Mouse (Mus musculus): ENCODE measurements around the gene Olfr706. TPM values are rescaled to one million over a fixed set of nuclear protein-coding genes. Genes with fewer than 3 reads are reported as not detected.
"Not testable (repeated sequence)": the region's sequence is repeated elsewhere in the genome, so short reads cannot be mapped to it uniquely, and the experiment has no call there.

The Olfr706 gene
- polyA plus RNA-seq (2014; fragmentation: Nextera tagmentation; extraction: Ambion mirVana), result not detected in 2 replicates

DNA sequence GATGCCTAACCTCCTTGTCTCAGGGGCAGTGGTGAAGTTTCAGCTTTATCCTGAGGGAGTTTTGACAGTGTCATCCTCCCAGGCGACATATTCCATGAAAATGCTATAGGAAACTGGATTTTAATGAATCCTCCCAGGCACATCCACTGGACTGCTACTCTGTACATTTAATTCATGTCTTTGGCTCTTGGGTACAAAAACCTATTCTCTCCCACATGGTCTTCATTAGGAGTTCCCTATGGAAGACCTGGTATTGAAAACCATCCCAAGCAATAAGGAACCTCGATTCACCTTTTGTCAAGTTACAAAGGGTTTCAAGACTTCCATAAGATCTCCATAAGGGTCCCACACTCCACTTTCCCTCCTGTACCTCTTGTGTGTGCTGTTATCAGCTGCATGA is at the start of gene Olfr706:
Gene Olfr706, minus strand, starts transcription at position 101 of the 400 bp plus-strand sequence.
- DNase-seq (ENCODE audit: low spot score), result no peak
- H3K9ac ChIP-seq, result no peak within 1 kb of the TSS
- H3K27me3 ChIP-seq (ENCODE audit: control insufficient read depth, insufficient read depth, low read length), result no peaks in the 10 kb centered on the region
- H3K27ac ChIP-seq, result no peak within 1 kb of the TSS
- no peak within 1 kb of the TSS for H3K4me2 ChIP-seq (replicated peaks)
- no peaks in the 10 kb centered on the region for H3K36me3 ChIP-seq (replicated peaks; ENCODE audit: control insufficient read depth, insufficient read depth)
- 91% methylated on average over 2 of the region's 2 CpGs for WGBS
- H3K9me3 ChIP-seq (ENCODE audit: control insufficient read depth, low read length), result no peaks in the 10 kb centered on the region
- no peaks in the 10 kb centered on the region for H3K4me1 ChIP-seq (replicated peaks; ENCODE audit: control insufficient read depth, insufficient read depth, low read length)
- ATAC-seq (ENCODE audit: low FRiP score), result no peak
- H3K4me3 ChIP-seq (replicated peaks; ENCODE audit: low read length), result no peak within 1 kb of the TSS

DNA sequence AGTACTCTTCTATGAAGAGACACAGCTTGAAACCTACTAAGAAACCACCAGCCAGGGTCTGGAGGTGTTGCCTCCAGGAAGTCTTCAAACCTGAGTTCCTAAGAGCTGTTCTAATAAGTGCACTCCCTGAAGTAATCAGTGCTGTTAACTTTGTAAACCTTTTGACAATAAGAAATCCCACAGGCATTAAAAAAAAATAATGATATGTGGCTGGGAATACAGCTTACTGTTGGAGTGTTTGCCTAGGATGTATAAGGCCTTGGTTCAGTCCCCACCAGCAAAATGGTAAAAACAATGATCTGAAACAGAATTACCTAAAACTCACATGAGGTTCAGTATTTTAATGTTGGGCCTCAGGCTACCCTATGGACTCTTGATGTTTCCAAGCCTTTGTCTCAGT is 44.2 kb upstream of the Olfr706 start, which contains the start of gene Olfr709-ps1:
Gene Olfr709-ps1, minus strand, starts transcription at position 101 of the 400 bp plus-strand sequence.
- Histone ChIP-seq H3K4me1 (replicated peaks; ENCODE audit: control insufficient read depth, insufficient read depth, low read length) (no peaks in the 10 kb centered on the region), H3K9ac (no peak within 1 kb of the TSS), H3K27ac (no peak within 1 kb of the TSS), H3K4me2 (replicated peaks) (no peak within 1 kb of the TSS), H3K9me3 (ENCODE audit: control insufficient read depth, low read length) (no peaks in the 10 kb centered on the region), H3K27me3 (ENCODE audit: control insufficient read depth, insufficient read depth, low read length) (no peaks in the 10 kb centered on the region), H3K36me3 (replicated peaks; ENCODE audit: control insufficient read depth, insufficient read depth) (no peaks in the 10 kb centered on the region), H3K4me3 (replicated peaks; ENCODE audit: low read length) (no peak within 1 kb of the TSS)
- no peak for DNase-seq (ENCODE audit: low spot score)
- no peak for ATAC-seq (ENCODE audit: low FRiP score)

GRCm38 (mm10) chr7:106920961-106921360 is 33.0 kb upstream of the Olfr706 start:
- not testable (repeated sequence) for ATAC-seq (ENCODE audit: low FRiP score); H3K4me1 ChIP-seq (replicated peaks; ENCODE audit: control insufficient read depth, insufficient read depth, low read length); H3K9me3 ChIP-seq (ENCODE audit: control insufficient read depth, low read length); H3K36me3 ChIP-seq (replicated peaks; ENCODE audit: control insufficient read depth, insufficient read depth); H3K4me2 ChIP-seq (replicated peaks); H3K27ac ChIP-seq; H3K4me3 ChIP-seq (replicated peaks; ENCODE audit: low read length); H3K9ac ChIP-seq; H3K27me3 ChIP-seq (ENCODE audit: control insufficient read depth, insufficient read depth, low read length); DNase-seq (ENCODE audit: low spot score)
- 77% methylated on average over 5 of the region's 7 CpGs for WGBS

DNA sequence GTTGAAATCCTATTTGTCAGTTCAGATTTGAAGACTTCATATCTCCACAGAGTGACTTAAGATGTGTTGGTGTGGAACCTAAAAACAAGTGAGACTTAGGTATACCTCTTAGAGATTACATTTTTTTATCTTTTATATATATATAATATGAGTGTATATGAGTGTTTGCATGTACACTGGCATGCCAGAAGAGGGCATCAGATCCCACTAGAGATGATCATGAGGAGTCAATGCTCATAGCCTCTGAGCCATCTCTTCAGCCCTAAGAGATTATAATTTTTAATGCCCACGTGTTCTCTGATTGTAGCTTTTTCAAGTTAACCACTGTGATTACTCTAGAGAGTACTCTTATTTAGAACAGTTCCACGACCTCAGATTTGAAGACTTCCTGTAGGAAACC is 19.7 kb upstream of the Olfr706 start, which contains the start of gene Olfr1532-ps1:
Gene Olfr1532-ps1, plus strand, starts transcription at position 326 of the 400 bp plus-strand sequence.
- no peaks in the 10 kb centered on the region for H3K36me3 ChIP-seq (replicated peaks; ENCODE audit: control insufficient read depth, insufficient read depth)
- no peak within 1 kb of the TSS for H3K4me3 ChIP-seq (replicated peaks; ENCODE audit: low read length)
- H3K9me3 ChIP-seq (ENCODE audit: control insufficient read depth, low read length), result no peaks in the 10 kb centered on the region
- 71% methylated on average over 2 of the region's 2 CpGs for WGBS
- no peaks in the 10 kb centered on the region for H3K4me1 ChIP-seq (replicated peaks; ENCODE audit: control insufficient read depth, insufficient read depth, low read length)
- no peaks in the 10 kb centered on the region for H3K27me3 ChIP-seq (ENCODE audit: control insufficient read depth, insufficient read depth, low read length)
- ATAC-seq (ENCODE audit: low FRiP score), result no peak
- no peak within 1 kb of the TSS for H3K4me2 ChIP-seq (replicated peaks)
- DNase-seq (ENCODE audit: low spot score), result no peak
- H3K27ac ChIP-seq, result no peak within 1 kb of the TSS
- H3K9ac ChIP-seq, result no peak within 1 kb of the TSS

GRCm38 (mm10) chr7:106901141-106901540 is 13.2 kb upstream of the Olfr706 start, which contains the start of gene Olfr707:
TSS of gene Olfr707 (minus strand) at chr7:106901241.
- not testable (repeated sequence) for ATAC-seq (ENCODE audit: low FRiP score)

GRCm38 (mm10) chr7:106876791-106877190 is 11.2 kb downstream of the Olfr706 start, which contains the start of gene Olfr705:
TSS of gene Olfr705 (minus strand) at chr7:106876891.
- WGBS, result 83% methylated on average over 3 of the region's 3 CpGs
- Histone ChIP-seq H3K4me1 (replicated peaks; ENCODE audit: control insufficient read depth, insufficient read depth, low read length) (no peaks in the 10 kb centered on the region), H3K9me3 (ENCODE audit: control insufficient read depth, low read length) (no peaks in the 10 kb centered on the region), H3K27me3 (ENCODE audit: control insufficient read depth, insufficient read depth, low read length) (no peaks in the 10 kb centered on the region), H3K9ac (no peak within 1 kb of the TSS), H3K4me3 (replicated peaks; ENCODE audit: low read length) (no peak within 1 kb of the TSS), H3K4me2 (replicated peaks) (no peak within 1 kb of the TSS), H3K36me3 (replicated peaks; ENCODE audit: control insufficient read depth, insufficient read depth) (no peaks in the 10 kb centered on the region), H3K27ac (no peak within 1 kb of the TSS)
- ATAC-seq (ENCODE audit: low FRiP score) (no peak), DNase-seq (ENCODE audit: low spot score) (no peak)

More at GRCm38 (mm10) chr7:106901141-106901540, 13.2 kb upstream of the Olfr706 start, which contains the start of gene Olfr707:
- WGBS, result 81% methylated on average over 3 of the region's 3 CpGs
- DNase-seq (ENCODE audit: low spot score); H3K27me3 ChIP-seq (ENCODE audit: control insufficient read depth, insufficient read depth, low read length); H3K9ac ChIP-seq; H3K4me3 ChIP-seq (replicated peaks; ENCODE audit: low read length); H3K36me3 ChIP-seq (replicated peaks; ENCODE audit: control insufficient read depth, insufficient read depth); H3K4me1 ChIP-seq (replicated peaks; ENCODE audit: control insufficient read depth, insufficient read depth, low read length); H3K27ac ChIP-seq; H3K4me2 ChIP-seq (replicated peaks); H3K9me3 ChIP-seq (ENCODE audit: control insufficient read depth, low read length): not testable (repeated sequence)

DNA sequence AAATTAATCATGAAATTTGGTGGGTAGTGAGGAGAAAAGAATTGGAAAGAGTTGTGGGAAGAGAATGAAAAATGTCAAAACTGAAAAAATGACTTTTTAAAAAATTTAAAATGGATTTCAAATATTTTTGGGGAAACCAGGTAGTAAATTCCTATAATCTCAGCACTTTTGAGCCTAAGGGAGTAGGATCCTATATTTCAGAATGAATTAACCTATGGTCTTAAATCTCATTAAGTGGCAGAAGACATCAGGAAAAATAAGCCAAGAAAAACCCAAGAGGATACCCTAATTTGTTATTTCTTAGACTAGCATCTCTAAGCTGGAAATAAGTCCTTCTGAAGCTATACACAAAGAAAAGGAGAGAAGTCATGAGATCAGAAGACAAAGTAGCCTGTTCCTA is 25.1 kb downstream of the Olfr706 start, which contains the start of gene Olfr704:
Gene Olfr704, plus strand, starts transcription at position 301 of the 400 bp plus-strand sequence.
- Histone ChIP-seq H3K9me3 (ENCODE audit: control insufficient read depth, low read length) (no peaks in the 10 kb centered on the region), H3K9ac (no peak within 1 kb of the TSS), H3K4me2 (replicated peaks) (no peak within 1 kb of the TSS), H3K4me1 (replicated peaks; ENCODE audit: control insufficient read depth, insufficient read depth, low read length) (no peaks in the 10 kb centered on the region), H3K36me3 (replicated peaks; ENCODE audit: control insufficient read depth, insufficient read depth) (no peaks in the 10 kb centered on the region), H3K27ac (no peak within 1 kb of the TSS), H3K4me3 (replicated peaks; ENCODE audit: low read length) (no peak within 1 kb of the TSS), H3K27me3 (ENCODE audit: control insufficient read depth, insufficient read depth, low read length) (no peaks in the 10 kb centered on the region)
- DNase-seq (ENCODE audit: low spot score), result no peak
- no peak for ATAC-seq (ENCODE audit: low FRiP score)

GRCm38 (mm10) chr7:106843060-106843459 is 44.9 kb downstream of the Olfr706 start, which contains the start of gene Olfr703:
TSS of gene Olfr703 (plus strand) at chr7:106843360.
- Histone ChIP-seq H3K27ac (no peak within 1 kb of the TSS), H3K9me3 (ENCODE audit: control insufficient read depth, low read length) (no peaks in the 10 kb centered on the region), H3K4me3 (replicated peaks; ENCODE audit: low read length) (no peak within 1 kb of the TSS), H3K27me3 (ENCODE audit: control insufficient read depth, insufficient read depth, low read length) (no peaks in the 10 kb centered on the region), H3K4me2 (replicated peaks) (no peak within 1 kb of the TSS), H3K4me1 (replicated peaks; ENCODE audit: control insufficient read depth, insufficient read depth, low read length) (no peaks in the 10 kb centered on the region), H3K9ac (no peak within 1 kb of the TSS), H3K36me3 (replicated peaks; ENCODE audit: control insufficient read depth, insufficient read depth) (no peaks in the 10 kb centered on the region)
- no peak for DNase-seq (ENCODE audit: low spot score)
- no peak for ATAC-seq (ENCODE audit: low FRiP score)
- 71% methylated on average over 2 of the region's 2 CpGs for WGBS

DNA sequence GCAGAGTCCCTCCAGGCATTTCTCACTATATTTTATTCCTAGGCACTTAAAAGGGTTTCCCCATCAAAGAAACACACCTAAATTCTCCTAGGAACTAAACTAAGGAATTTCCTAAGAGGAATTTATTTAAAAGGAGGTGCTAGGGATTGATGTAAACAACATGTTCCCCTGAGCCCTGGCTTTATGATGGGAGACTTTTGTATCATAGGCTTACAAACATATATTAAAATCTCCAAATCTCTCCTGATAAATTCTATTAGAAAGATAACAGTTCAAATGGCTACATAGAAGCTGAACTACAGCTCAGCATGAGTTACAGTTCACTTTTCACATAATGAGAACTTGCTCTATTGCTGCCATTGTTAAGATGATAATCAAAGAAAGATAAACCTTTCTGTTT is 54.2 kb downstream of the Olfr706 start, which contains the start of gene Olfr702:
Gene Olfr702, minus strand, starts transcription at position 101 of the 400 bp plus-strand sequence.
- DNase-seq (ENCODE audit: low spot score) (no peak), ATAC-seq (ENCODE audit: low FRiP score) (no peak)
- Histone ChIP-seq H3K4me2 (replicated peaks) (no peak within 1 kb of the TSS), H3K9ac (no peak within 1 kb of the TSS), H3K9me3 (ENCODE audit: control insufficient read depth, low read length) (no peaks in the 10 kb centered on the region), H3K27ac (no peak within 1 kb of the TSS), H3K4me1 (replicated peaks; ENCODE audit: control insufficient read depth, insufficient read depth, low read length) (no peaks in the 10 kb centered on the region), H3K36me3 (replicated peaks; ENCODE audit: control insufficient read depth, insufficient read depth) (no peaks in the 10 kb centered on the region), H3K27me3 (ENCODE audit: control insufficient read depth, insufficient read depth, low read length) (no peaks in the 10 kb centered on the region), H3K4me3 (replicated peaks; ENCODE audit: low read length) (no peak within 1 kb of the TSS)
